Mouse (Mus musculus): ENCODE measurements around the gene Ifi214. TPM values are rescaled to one million over a fixed set of nuclear protein-coding genes. Genes with fewer than 3 reads are reported as not detected.

Gene Ifi214
- 57.8 TPM for polyA plus RNA-seq (2017; shearing (Covaris generic))

DNA sequence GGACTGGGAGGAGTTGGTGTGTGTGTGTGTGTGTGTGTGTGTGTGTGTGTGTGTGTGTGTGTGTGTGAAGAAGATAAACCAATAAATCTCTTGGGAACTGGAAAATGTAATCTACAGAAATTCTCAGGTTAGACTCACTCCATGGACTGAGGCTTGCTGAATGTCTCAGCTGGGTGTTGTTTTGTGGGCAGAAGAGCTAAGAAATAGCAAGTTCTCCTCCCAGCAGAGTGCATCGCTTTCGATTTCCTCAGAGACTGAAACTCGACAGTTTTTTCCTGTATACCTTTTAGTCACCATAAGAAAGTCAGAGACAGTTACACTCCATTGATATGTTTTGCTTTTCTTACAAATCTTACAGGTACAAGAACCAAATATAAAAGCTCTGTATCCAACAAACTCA, at the start of gene Ifi214:
TSS of gene Ifi214 (minus strand) at position 167 of the 400 bp plus-strand sequence.

DNA sequence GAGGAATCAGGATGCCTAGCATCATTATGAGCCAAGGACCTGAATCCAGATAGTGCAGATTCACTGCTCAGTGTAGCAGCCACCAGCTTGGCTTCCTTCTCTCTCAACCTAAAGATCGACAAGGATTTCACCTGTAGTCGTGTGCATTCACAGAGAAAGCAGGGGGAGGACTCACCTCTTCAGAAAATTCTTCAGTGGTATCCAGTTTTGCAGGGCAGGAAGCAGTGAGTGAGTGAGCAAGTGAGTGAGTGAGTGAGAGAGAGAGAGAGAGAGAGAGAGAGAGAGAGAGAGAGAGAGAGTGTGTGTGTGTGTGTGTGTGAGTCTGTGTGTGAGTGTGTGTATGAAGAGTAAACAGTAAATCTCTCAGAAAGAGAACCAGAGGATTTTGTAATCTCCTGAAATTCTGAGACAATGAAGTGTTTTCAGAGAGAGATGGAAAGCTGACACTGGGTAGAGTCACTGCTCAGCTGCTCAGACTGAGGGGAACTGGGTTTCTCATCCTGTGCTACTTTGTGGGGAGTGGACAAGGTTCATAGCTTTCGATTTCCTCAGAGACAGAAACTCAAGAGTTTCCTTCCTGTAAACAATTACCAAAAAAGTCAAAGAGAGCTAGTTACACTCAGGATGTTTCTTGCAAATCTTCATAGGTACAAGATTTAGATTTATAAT, 44.8 kb downstream of the Ifi214 start, which contains the start of gene Ifi206:
TSS of gene Ifi206 (minus strand) at position 230 of the 669 bp plus-strand sequence.

Other genes with a start within 250 kb of the Ifi214 start
- not detected for gene Ackr1, start 202.2 kb downstream of the Ifi214 start, polyA plus RNA-seq (2017; shearing (Covaris generic))
- gene Aim2, start 185.1 kb downstream of the Ifi214 start, polyA plus RNA-seq (2017; shearing (Covaris generic)): 69.2 TPM
- gene Cadm3, start 168.3 kb downstream of the Ifi214 start, polyA plus RNA-seq (2017; shearing (Covaris generic)): not detected
- gene Ifi206, start 44.9 kb downstream of the Ifi214 start, polyA plus RNA-seq (2017; shearing (Covaris generic)): 163 TPM
- 138 TPM for gene Ifi213, start 63.3 kb upstream of the Ifi214 start, polyA plus RNA-seq (2017; shearing (Covaris generic))
- gene Ifi209, start 95.0 kb upstream of the Ifi214 start, polyA plus RNA-seq (2017; shearing (Covaris generic)): 312 TPM
- gene Ifi208, start 137.7 kb upstream of the Ifi214 start, polyA plus RNA-seq (2017; shearing (Covaris generic)): 119 TPM
- gene Ifi207, start 205.8 kb upstream of the Ifi214 start, polyA plus RNA-seq (2017; shearing (Covaris generic)): 0.15 TPM
- gene Ifi204, start 231.0 kb upstream of the Ifi214 start, polyA plus RNA-seq (2017; shearing (Covaris generic)): 1.9 TPM